Mouse (Mus musculus) adrenal gland, adult 18-20 months (tissue): ENCODE measurements at regions not wholly inside any gene's neighbourhood (a gene's known extent, or its start where the extent isn't known, plus 50 kb on each side); places are given as distances from the start of the nearest gene placed in this dataset.
A peak's percentile ranks its signal among the peaks of the same experiment; 100 is the strongest.
"Not testable (repeated sequence)": the region's sequence is repeated elsewhere in the genome, so short reads cannot be mapped to it uniquely, and the experiment has no call there.

Experiments used
- DNase-seq, 2 experiments: peaks; one replicate each; pipeline ENCODE4 v3.0.0; 2021 to 2022; ENCODE audit warnings: low spot score in 2 of 2

GRCm38 (mm10) chr12:69486903-69487302 is 95.9 kb downstream of the Vcpkmt start:
- DNase-seq: no peak

DNA sequence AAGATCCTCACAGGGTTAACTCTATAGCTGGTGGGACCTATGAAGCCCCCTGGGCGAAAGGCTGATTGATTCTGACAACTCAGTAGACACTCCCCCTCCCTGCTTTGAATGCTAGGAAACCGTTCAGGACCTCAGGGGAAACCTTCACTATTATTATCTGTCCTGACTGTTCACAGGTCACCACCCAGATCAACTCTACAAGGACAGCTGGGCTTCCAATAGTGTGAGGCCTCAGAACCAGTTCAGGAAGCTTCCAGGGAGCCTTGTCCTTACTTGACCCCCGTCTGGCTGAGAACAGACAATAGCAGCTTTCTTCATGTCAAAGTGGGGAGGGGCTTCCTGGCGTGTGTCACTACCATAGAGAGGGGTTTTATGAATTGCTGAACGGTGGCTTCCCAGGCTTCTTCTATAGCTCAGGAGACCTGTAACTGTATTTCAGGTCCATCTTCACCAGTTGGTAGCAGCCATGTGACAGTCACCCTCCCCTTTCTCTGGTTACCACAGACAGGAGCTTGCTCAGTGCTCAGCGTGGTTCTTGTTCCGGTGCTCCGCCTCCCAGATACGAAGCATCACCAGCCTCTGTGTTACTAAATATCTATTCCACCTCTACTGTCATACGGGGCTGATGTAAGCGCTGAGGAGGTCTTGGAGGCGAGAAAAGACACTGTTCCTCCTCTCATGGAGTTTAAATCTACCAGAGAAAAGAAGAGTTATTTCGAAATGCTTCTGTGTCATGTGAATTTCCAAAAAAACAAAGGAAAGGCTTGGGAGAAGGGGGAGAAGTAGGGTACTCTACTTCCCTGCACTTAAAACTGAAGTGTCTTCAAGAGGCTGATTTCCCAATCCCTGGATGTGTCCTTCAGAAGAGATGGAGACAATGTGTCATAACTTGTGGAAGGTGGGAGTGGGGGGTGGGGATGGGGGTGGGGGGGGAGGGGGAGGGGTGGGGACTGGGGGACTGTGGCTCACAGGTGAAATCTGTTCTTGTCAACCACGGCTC is 96.9 kb downstream of the Vcpkmt start:
- DNase-seq: no peak

DNA sequence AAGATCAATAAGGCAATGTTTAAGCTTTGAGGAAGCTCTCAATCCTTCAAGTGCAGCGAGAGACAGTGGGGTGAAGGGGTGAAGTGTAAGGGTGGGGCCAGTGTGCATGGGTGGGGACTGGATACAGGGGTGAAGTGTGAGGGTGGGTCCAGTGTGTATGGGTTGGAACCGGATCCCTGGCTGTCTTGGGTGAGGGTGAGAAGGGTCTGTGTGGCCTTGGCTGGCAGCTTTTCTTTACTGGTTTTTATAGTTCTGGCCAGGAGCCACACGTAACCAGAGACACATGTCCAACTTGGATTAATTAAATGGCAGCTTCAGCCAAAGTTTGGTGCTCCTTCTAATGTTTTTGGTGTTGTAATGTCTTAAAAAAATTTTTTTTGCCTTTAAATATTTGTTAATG is 101.4 kb downstream of the Vcpkmt start:
- DNase-seq: no peak

DNA sequence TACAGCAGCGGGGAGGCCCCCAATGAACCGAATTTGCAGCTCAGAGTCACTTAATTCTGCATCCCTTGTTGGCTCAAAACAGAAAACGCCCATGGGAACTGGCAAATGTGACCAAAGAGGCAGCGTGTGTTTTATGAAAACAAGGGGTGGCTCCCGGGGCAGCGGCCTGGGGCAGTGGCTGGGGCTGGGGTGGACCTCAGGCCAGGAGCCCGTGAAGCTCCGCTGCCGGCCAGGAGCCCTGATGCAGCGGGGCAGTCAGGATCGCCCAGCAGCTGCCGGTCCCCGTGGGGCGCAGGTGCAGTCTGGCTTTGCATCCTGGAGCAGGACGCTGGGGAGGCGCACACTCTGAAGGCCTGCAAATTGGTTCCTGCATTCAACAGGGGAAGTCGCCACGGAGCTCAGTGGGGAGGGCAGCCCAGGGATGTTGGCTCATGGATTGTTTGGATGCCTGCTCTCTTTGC is 104.4 kb upstream of the Gm9887 start:
- DNase-seq: no peak

DNA sequence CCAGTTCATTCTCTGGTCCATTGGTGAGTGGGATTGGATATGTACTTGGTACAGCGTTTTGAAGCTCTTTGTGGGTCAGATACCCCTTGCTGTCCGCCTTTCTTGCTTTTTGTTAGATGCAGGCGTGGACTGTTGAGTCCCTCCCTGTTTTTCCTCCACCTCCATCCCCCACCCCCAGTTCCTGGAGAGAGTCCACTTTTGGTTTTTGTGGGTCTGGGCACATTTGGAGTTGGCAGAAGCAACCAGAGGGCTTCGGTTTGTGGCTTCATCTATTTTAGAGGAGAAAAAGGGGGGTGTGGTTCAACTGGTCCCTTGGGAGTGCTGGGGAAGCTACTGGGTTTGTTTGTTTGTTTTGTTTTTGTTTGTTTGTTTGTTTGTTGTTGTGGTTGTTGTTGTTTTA is 103.9 kb upstream of the Gm9887 start:
- DNase-seq: no peak

DNA sequence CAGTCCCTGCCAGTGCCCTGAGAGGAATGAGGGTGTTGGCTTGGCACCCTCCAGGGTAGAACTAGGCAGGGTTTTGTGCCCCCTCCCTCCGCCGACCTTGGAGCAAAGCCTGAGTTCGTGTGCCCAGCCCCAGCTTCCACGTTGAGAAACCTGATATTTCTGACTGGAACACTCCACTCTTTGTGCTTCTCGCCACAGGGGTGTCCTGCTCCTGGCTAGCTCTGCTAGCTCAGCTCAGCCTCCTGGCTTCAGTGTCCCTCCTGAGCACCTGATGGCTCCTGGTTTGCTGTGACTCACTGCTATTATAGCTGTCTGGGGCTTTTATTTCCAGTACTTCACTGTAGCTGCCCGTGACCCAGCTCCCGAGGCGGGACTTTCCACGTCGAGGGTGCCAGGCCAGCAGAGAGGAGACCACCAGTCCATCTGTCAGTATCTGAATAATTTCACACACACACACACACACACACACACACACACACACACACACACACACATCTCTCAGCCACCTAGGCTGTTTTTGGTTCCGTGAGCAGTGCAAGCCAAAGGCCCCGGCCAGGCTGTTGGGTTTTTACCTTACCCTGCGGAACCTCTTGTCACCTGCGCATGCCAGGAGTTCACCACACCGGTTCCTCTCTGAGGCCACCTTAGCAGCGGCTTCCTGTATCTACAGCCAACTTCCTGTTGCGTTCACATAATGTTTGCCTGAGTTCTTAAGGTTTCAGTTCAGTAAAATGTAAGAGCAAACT is 102.8 kb upstream of the Gm9887 start:
- DNase-seq: no peak

GRCm38 (mm10) chr12:69474141-69474915 is 102.1 kb upstream of the Gm9887 start:
- DNase-seq: no peak

DNA sequence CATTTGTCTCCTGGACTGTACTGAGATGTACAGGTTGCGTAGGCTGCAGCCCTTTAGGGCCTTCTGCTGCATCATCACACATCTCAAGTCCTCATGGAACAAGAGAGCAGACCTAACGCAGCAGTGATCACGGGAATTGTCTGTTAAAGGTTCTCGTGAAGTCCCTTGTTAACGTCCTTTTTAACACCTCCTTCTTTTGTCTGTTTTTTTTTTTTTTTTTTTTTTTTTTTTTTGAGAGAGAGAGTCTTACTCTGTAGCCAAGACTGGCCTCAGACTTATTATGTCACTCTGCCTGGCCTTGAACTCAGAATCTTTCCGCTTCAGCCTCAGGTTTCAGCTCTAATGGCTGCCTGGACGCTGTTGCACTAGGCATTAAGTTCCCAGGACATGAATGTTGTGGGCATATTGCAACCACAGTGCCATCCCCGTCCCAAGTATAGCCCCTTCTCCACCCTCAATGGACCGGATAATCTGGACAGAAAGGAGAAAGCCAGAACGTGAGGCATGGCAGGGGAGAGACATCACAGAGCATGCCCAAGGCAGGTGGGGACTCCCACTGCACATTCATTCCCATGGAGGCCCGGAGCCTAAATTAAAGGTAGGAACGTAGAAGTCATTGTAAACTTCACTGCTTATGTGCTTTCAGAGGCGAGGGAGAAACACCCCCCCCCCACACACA is 101.3 kb upstream of the Gm9887 start:
- DNase-seq: no peak

GRCm38 (mm10) chr12:69472912-69473311 is 100.7 kb upstream of the Gm9887 start:
- no peak for DNase-seq

GRCm38 (mm10) chr12:69471876-69472275 is 99.6 kb upstream of the Gm9887 start:
- no peak for DNase-seq

- no peak for DNase-seq
These were observed 96.7 kb upstream of the Gm9887 start for GRCm38 (mm10) chr12:69469004-69469403.

GRCm38 (mm10) chr12:69467363-69467762 is 95.1 kb upstream of the Gm9887 start:
- DNase-seq: no peak

DNA sequence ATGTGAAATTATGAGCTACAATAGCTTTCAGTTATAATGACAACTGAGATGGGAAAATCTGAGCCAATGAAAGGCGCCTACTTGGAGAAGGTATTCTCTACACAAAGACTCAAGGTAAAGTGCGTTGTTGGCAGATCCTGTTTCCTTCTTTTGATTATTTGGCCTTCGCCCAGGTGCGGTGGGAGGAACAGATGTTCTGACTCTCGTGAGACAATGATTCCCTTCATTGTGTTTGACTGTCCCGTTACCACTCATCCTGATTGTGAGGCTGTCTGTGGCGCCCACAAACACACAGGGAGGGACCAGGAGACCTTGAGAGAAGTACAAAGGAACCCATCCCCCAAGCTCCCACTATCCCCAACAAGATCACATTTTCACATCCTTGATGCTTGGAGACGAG is 92.6 kb upstream of the Gm9887 start:
- no peak for DNase-seq

DNA sequence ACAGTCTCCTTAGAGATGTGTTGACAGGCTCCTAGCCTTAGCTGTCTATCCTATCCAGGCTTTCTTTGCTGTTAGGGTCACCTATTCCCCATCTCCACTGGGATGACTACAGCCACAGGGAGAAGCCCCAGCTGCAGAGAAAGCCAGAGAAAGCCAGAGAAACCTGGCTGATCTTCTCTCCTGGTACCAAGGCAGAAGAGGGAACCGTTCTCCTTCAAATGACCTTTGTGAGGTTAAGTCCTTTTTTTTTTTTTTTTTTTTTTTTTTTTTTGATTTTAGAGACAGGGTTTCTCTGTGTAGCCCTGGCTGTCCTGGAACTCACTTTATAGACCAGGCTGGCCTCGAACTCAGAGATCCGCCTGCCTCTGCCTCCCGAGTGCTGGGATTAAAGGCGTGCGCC is 91.1 kb upstream of the Gm9887 start:
- DNase-seq: not testable (repeated sequence)

- DNase-seq: peak in 1 of 2 experiments; percentile 53
These were observed 89.9 kb upstream of the Gm9887 start for GRCm38 (mm10) chr12:69461888-69462840.

GRCm38 (mm10) chr12:69460552-69461079 is 88.4 kb upstream of the Gm9887 start:
- no peak for DNase-seq

DNA sequence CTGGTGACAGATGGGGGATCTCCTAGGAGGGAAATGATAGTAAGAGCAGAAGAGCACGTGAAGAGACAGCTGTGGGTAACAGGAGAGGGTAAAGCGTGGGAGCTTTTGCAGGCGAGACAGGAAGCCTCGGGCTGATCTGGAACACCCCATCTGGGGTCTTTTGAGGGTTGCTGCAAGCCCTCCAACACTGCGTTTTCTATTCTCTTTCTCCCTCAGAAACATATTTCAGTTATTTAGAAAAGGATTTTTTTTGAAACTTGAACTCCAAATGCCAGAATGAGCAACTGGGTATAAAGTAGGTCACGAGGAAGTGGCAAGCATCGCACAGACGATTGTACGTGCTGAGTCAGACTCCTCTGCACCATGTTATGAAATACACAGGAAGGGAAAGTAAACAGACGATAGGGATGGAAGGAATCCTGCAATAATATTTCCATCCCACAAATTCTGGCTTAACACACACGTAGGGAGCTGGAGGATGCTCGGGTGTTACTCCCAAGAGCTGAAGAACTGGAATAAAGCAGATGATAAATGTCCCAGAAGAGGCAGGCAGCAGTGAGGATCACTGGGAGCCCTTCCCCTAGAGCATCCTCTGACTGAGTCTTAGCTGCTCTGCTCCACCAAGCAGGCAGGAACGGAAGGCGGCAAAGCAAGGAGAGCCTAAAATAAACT is 86.0 kb upstream of the Gm9887 start:
- no peak for DNase-seq

- DNase-seq: no peak
These were observed 84.5 kb upstream of the Gm9887 start for GRCm38 (mm10) chr12:69456746-69457145.

- DNase-seq: peak in 1 of 2 experiments; percentile 18
These were observed 83.9 kb upstream of the Gm9887 start for GRCm38 (mm10) chr12:69456116-69456515.
